Mouse (Mus musculus) stomach, postnatal 0 days (tissue): ENCODE measurements around the gene Tnr.

ENCODE experiments used
- CTCF ChIP-seq: IDR thresholded peaks from 2 replicates; pipeline ENCODE4 v1.5.1; 2016; ENCODE audit warnings: antibody characterized with exemption, low read depth, mild to moderate bottlenecking, moderate library complexity
- EP300 ChIP-seq: optimal IDR thresholded peaks from 2 replicates; pipeline ENCODE3; 2016; ENCODE audit warnings: antibody characterized with exemption

GRCm38 (mm10) chr1:159681252-159681651 lies 157.7 kb downstream of the Tnr start:
- TF ChIP-seq EP300 (no peak), CTCF (no peak)
